Mouse (Mus musculus) splenic B cell, adult 2 months (primary cell): ENCODE data around the gene Cbr3.
"Not testable (repeated sequence)": the region's sequence is repeated elsewhere in the genome, so short reads cannot be mapped to it uniquely, and the experiment has no call there.

Source experiments
- DNase-seq: peaks from one replicate; pipeline ENCODE4 v3.0.0-alpha.2; 2011; ENCODE audit warnings: low read depth, low spot score
- H3K27me3 ChIP-seq: 2 replicates; pipeline ENCODE4 v1.6.1; 2012; ENCODE audit warnings: mild to moderate bottlenecking, low read length, moderate library complexity, mixed read lengths; ENCODE audit not compliant: control insufficient read depth, poor library complexity, insufficient read depth, severe bottlenecking
- H3K36me3 ChIP-seq: 2 replicates; pipeline ENCODE4 v1.6.1; 2012; ENCODE audit warnings: mild to moderate bottlenecking, low read length, moderate library complexity, mixed read lengths; ENCODE audit not compliant: control insufficient read depth, poor library complexity, insufficient read depth, severe bottlenecking

Cbr3 gene

GRCm38 (mm10) chr16:93682689-93683507, at the start of gene Cbr3:
TSS of gene Cbr3 (plus strand) at chr16:93683215.
- peak; percentile 80 for DNase-seq

GRCm38 (mm10) chr16:93644006-93644405, 39.0 kb upstream of the Cbr3 start:
- H3K36me3 ChIP-seq: no peaks in the 10 kb centered on the region
- H3K27me3 ChIP-seq: no peaks in the 10 kb centered on the region
- no peak for DNase-seq

More at GRCm38 (mm10) chr16:93682689-93683507, at the start of gene Cbr3:
- peaks cover 1% of the 10 kb centered on the region; the same call in 1 of the 2 replicates for H3K27me3 ChIP-seq
- peaks cover 1% of the 10 kb centered on the region; the same call in 1 of the 2 replicates for H3K36me3 ChIP-seq

GRCm38 (mm10) chr16:93648441-93649183, 34.4 kb upstream of the Cbr3 start:
- Histone ChIP-seq H3K27me3 (no peaks in the 10 kb centered on the region), H3K36me3 (no peaks in the 10 kb centered on the region)
- no peak for DNase-seq

GRCm38 (mm10) chr16:93667976-93668375, 15.0 kb upstream of the Cbr3 start:
- no peak for DNase-seq
- no peaks in the 10 kb centered on the region for H3K36me3 ChIP-seq
- peaks cover 2% of the 10 kb centered on the region; the same call in 1 of the 2 replicates for H3K27me3 ChIP-seq

- Histone ChIP-seq H3K36me3 (no peaks in the 10 kb centered on the region), H3K27me3 (peaks cover 2% of the 10 kb centered on the region; the same call in 1 of the 2 replicates)
- DNase-seq: no peak
Observed at GRCm38 (mm10) chr16:93669521-93669920, 13.5 kb upstream of the Cbr3 start.

- H3K27me3 ChIP-seq, DNase-seq, H3K36me3 ChIP-seq: not testable (repeated sequence)
Observed at GRCm38 (mm10) chr16:93670466-93670865, 12.5 kb upstream of the Cbr3 start.

GRCm38 (mm10) chr16:93671064-93671463, 12.0 kb upstream of the Cbr3 start:
- DNase-seq: no peak
- H3K27me3 ChIP-seq: peaks cover 2% of the 10 kb centered on the region; the same call in 1 of the 2 replicates
- no peaks in the 10 kb centered on the region for H3K36me3 ChIP-seq

GRCm38 (mm10) chr16:93676376-93676775, 6.6 kb upstream of the Cbr3 start:
- H3K27me3 ChIP-seq: no peaks in the 10 kb centered on the region
- H3K36me3 ChIP-seq: no peaks in the 10 kb centered on the region
- DNase-seq: no peak

- H3K36me3 ChIP-seq: no peaks in the 10 kb centered on the region
- DNase-seq: no peak
- no peaks in the 10 kb centered on the region; the same call in 1 of the 2 replicates for H3K27me3 ChIP-seq
Observed at GRCm38 (mm10) chr16:93678206-93678605, 4.8 kb upstream of the Cbr3 start.

- no peaks in the 10 kb centered on the region for H3K36me3 ChIP-seq
- no peaks in the 10 kb centered on the region; the same call in 1 of the 2 replicates for H3K27me3 ChIP-seq
- no peak for DNase-seq
Observed at GRCm38 (mm10) chr16:93679165-93679564, 3.9 kb upstream of the Cbr3 start.

GRCm38 (mm10) chr16:93682156-93682688, 793 bp upstream of the Cbr3 start:
- Histone ChIP-seq H3K27me3 (peaks cover 1% of the 10 kb centered on the region; the same call in 1 of the 2 replicates), H3K36me3 (peaks cover 1% of the 10 kb centered on the region; the same call in 1 of the 2 replicates)
- no peak for DNase-seq

- peaks cover 1% of the 10 kb centered on the region; the same call in 1 of the 2 replicates for H3K27me3 ChIP-seq
- H3K36me3 ChIP-seq: peaks cover 1% of the 10 kb centered on the region; the same call in 1 of the 2 replicates
- no peak for DNase-seq
Observed at GRCm38 (mm10) chr16:93683508-93684236, 657 bp downstream of the Cbr3 start.

GRCm38 (mm10) chr16:93684441-93684840, 1.4 kb downstream of the Cbr3 start:
- Histone ChIP-seq H3K36me3 (peaks cover 1% of the 10 kb centered on the region; the same call in 1 of the 2 replicates), H3K27me3 (peaks cover 1% of the 10 kb centered on the region; the same call in 1 of the 2 replicates)
- peak; percentile 20 for DNase-seq

- DNase-seq: peak; percentile 26
- not testable (repeated sequence) for H3K27me3 ChIP-seq
Observed at GRCm38 (mm10) chr16:93685783-93686182, 2.8 kb downstream of the Cbr3 start.

More at GRCm38 (mm10) chr16:93685783-93686182, 2.8 kb downstream of the Cbr3 start:
- not testable (repeated sequence) for H3K36me3 ChIP-seq
